Mouse (Mus musculus) urinary bladder, postnatal 14 days (tissue): ENCODE results near the gene Mcu.
A peak's percentile ranks its signal among the peaks of the same experiment; 100 is the strongest.

Source experiments
- DNase-seq: peaks from one replicate; pipeline ENCODE4 v3.0.0; 2021; ENCODE audit warnings: low spot score

The Mcu gene

DNA sequence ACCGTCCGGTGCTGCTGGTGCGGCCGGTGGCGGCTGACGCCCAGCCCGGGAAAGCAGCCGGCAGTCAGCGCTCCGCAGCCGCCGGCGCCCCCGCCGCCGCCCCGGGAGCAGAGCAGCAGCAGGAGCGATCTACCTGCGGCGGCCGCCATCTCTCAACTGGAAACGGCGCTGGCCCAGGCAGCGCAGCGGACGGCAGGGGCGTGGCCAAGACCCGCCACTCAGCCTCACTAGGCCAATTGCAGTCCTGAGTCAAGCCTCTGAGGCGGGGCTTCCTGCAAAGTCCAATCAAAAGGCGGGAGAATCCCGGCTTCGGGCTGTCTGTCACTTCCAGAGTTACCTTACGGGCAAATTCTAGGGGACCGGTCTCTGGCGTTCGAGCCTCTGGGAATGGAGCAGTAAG, at the start of gene Mcu:
TSS of gene Mcu (minus strand) at position 171 of the 400 bp plus-strand sequence.
- DNase-seq = peak; percentile 96

DNA sequence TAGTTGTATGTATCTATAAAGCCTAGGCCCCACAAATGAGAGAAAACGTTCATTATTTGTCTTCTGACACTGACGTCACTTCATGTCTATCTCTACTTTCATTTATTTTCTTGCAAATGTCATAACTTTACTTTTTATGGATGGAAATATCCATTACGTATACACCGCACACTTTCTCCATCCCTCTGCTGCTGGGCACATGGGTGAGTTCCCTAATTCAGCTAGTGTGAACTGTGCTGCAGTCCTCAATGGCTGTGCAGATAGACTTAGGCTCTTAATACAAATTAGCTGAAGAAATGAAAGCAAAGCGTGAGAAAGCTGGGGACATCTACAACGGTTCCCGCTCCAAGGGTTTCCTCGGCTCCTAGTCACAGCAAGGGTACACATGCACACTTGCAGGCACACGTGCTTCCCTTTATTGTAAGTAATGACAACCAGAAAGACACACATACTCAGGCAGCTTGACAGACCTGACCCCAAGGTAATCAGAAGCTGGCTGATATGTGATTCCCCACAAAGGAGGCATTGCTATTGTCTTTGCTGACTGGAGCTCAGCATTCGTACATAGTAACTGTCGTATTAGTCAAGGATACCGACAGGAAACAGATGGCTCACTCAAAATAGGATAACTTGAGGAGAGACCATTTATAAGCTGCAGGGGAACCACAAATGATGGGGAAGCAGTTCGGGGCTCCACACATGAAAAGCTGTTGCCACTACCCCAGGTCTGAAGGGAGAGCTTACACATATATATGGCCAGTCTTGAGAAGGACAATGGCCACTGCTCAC, 49.2 kb upstream of the Mcu start:
- no peak for DNase-seq

DNA sequence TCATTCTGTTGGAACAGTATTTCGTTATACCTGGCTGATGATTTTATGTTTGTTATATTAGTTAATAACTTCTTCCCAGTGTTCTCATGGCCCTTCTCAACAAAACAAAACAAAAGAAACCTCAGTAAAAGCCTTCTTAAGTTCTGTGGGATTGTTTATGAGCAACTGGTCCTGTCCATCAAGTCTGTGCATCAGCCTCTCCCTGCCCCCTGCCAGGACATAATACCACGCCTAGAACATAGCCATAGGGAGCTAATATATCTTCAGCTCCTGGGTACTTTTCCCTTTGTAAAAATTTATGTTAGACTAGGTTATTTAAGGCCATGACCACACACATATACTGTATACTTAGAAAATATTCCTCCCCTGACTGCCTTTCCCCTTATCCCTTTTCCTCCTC, 48.3 kb upstream of the Mcu start:
- no peak for DNase-seq

DNA sequence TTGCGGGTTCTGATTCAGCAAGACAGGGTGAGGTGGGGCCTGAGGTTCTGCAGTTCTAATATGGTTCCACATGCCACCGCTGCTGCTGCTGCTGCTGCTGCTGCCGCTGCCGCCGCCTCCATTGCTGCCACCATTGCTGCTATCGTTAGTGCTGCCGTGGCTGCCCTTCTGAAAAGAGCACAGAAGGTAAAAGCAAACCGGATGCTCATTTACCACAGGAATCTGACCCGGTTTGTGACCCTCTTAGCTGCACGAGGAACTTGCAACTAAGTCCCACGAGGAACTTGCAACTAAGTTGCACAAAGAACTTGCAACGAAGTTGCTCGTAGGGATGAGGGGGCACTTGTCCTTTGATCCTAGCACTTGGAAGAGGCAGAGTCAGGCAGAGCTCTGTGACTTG, 40.3 kb upstream of the Mcu start:
- DNase-seq = no peak

DNA sequence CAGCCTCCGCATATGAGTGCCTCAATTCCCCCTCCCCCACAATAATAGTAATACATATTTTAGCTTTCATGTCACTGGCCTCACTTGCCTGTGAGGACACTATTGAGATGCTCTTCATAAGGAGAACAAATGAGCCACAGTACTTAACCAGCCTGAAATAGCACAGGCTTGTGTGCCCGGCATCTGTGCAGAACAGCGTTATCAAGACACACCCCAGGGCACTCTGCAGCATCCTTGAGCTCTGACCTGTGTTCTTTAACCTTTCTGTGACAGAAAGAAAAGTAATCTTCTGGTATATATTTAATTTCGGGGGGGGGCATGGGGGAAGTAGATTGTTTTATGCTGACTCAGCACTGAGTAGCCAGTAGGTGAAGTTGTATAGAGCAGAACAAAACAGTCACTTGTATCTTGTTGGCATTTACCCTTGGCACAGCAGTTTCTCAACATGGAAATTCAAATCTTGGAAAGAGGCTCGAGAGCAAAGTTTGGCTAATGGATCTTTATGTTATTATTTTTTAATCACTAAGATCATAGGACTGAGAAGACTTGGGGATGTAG, 30.4 kb upstream of the Mcu start:
- no peak for DNase-seq

DNA sequence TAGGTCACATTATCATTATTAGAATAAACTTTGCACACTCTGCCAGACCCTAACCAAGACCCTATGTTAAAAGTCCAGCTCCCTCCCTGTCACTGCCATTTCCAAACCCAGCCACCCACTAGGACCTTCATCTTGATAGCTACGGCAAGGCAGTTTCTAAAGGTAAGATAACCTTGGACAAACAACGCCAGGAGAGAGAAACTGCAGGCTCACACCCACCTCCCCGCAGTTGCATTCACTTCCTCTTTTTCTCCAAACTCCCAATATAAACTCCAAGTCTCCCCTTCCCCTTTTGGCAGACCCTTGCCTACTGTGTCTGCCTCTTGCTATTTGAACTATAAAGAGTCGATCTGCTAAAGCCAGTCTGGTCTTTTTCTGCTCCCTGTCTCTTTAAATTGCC, 28.7 kb upstream of the Mcu start:
- no peak for DNase-seq

DNA sequence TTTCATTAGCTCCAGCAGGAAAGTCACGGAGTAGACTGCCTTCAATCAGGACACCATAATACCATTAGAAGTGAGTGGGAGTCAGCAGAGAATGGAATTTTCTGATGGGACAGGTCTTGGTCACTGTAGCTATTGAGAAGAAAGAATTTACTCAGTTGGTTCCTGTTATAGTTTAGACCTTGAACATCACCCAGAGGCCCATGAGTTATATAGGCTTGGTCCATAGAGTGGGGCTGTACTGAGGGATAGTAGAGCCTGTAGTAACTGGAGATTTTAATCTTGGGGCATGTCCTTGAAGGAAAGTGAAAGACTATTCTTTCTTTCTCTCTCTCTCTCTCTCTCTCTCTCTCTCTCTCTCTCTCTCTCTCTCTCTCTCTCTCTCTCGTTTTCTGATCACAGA, 28.2 kb upstream of the Mcu start:
- DNase-seq = no peak

DNA sequence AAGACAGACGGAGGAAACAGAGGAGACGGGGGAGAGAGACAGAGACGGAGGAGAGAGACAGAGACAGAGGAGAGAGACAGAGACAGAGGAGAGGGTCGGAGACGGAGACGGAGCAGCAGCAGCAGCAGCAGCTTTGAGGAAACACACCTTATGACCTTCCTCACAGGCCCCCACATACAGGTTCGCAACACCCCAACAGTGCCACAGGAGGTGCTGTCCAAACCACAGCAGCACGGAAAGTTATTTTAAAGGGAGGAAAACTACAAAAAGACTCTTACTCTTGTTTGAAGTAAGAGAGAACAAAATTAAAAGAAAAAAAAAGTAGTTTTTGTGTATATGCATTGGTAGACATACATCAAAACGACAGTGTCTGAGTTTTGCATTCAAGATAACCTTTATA, 27.2 kb upstream of the Mcu start:
- no peak for DNase-seq

DNA sequence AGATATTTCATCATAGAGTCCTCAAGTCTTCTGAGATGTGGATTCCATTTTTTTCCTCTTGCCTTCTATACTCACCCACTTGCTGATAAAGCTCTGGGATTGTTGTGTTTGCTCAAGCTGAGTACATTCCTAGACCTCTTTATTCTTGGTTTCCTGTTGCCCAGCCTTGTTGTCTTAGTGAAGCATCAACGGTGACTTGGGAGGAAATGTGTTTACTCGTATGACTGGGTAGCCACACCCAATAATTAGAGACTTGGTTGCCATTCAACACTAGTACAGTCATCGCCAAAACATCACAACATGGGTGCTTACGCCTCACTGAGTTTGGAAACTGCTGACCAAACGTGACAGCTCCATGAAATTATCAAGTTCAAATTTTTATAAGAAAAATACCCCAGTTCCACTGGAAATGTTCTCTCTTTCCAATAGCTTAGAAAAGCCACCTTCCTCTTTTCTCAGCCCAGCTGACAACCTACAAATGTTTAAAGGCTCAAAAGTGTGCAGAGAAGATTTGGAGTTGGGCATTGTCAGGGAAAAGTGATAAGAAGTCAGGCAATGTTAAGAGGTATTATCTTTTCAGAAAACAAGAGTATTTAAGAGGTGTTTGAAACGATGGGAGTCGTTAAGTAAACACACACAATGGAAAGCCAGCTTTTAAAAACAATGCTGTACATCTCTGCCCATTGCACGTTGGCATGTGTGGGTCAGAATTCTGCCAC, 26.3 kb upstream of the Mcu start:
- peak; percentile 28 for DNase-seq

DNA sequence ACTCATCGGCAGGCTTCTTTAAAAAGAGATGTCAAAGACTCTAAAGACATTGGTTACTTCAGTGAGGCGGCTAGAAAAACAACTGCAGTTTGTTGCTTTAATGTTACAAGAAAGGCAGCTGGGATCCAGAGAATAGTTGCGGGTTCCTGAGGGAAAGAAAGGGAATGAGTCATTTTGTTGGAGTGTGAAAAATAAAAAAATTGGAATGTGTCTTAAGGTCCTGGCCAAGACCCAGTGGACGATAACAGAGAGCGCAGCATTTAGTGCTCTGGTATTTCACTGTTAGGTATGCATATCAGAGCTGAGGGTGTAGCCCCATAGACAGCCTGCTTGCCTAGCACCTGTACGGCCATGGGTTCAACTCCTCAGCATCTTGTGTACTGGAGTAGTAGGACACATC, 22.1 kb upstream of the Mcu start:
- DNase-seq = no peak

DNA sequence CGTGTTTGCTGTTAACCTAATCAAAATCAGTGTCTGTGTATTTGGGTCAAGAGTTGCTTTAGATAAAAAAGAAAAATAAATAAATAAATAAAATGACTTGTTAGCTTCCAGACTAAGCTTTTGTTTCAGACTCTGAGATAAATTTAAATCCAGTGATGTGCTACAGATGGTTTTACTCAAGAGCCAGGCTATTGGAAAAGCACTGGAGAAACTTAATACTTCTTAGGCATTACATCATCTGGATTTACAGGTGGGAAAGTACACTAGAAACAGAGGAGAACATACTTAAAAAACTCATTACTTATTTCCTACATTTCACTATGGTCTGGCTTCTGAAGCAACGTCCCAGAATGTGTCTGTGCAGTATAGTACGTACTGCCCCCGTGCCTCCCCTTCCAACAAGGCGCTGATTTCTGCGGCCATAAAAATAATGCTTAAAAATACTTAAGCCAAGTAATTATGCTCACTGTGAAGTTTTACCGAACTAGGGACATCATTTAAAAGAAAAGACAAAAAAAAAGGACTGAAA, 21.2 kb upstream of the Mcu start:
- no peak for DNase-seq

DNA sequence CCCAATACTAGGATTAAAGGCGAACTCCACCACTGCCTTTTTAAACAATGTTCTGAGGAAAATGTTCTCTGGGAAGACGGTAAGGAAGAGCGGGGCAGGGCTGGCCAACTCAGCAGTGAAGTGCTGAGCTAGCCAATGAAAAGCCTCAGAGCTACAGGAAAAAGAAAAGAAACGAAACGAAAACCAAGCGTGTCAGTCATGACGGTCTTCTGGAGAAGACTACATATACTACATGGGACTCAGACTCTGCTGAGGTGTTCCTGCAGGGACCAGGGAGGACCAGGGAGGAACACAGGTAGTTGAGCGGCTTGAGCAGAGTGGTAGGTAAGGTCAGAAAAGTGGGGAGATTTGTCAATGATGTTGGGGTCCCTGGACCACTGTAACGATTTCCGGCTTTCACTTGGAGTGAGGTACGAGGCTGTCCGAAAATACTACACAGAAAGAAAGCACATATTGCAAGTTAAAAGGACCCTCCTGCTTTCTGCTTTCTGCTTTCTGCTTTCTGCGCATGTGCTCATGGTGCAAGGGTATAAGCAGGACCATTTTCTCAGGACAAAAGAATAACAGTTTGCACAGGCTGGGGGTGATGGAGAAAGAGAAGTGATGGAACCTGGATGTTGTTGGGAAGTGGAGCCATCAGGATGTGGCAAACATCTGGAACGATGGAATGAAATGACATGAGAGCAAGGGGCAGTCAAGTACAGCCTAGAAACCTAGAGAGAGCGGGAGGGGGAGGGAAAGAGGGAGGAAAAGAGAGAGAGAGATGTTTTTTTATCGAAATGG, 20.4 kb upstream of the Mcu start:
- DNase-seq = no peak

DNA sequence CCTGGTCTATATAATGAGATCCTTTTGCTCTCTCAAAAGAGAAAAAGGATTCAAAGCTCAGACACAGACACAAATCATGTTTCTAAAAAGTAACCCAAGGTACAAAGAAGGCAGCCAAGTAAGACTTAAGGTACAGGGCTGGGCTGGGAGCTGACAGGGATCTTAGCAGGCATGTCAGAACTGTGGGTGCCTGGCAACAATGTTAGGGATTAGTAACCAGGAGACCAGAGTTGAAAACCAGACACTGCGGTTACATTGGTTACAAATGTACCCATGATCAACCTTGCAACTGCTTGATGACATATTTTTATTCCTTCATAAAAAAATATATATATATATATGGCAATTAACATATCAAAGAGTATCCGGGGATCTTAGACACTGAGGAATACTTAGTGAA, 19.6 kb upstream of the Mcu start:
- no peak for DNase-seq

DNA sequence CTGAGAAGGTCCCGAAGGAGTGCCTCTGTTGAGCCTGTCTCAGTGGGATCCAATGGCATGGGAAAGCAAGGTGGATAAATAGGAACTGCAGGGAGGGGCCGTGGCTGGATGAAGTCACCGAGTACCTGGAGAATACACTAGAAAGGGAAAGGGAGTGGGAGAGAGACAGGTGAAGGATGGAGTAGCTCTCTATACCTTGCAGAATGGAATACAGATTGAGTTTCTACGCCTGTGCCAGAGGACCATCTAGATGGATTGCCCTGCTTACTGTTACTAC, 13.0 kb upstream of the Mcu start:
- no peak for DNase-seq

DNA sequence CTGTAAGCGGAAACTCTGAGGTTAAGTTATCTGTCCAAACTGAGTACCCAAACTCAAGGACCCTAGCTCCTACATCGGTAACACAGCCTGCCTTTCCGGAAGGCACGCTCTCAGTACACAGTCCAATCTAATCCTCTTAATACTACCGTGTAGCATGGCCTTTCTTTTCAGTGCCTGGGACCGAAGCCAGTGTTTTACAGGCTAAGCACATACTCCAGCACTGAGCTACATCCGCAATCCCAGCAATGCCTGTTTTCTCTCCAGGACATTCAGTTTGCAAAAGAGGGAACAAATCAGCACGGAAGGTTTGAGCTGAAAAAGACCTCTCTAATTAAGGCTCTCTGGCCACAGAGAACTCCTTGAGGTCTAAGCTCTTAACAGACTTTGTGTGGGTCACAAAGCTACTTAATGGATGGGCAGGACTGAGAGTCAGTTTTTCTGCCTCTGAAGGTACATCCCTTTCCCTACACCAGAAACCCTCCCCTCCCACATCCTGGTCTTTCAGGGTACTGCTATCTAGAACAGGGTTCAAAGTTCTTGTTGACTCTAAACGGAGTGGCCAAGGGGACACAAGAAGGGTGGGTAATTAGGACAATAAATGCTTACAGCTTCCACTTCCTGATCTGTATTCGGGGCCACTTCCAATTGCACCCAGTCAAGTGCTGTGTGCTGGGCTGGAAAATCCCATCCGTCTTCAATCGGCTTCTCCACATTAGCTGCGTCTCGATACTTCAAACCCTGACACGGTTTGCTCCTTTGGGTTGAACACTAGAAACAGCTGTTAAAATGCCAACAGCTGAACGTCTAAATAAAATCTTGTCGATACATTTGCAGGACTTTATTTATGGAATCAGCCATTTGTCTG, 12.4 kb upstream of the Mcu start:
- no peak for DNase-seq

DNA sequence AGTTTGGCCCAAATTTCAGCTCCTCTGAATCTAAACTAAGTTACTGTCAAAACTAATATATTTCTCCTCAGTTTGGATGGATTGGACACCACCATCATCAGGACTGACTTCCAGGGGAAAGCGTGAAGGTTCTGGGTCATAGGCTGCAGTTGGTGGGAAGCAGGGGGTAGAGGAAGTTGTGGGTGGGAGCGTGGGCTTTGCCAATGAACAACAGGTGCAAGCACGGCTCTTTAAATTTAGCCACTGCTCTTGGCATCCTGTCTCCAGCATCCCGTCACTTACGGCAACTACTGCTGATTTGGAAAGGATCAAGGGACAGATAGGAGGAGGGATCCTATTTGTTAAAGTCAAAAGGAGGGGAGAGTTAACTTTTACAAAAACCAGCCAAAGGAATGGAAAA, 7.0 kb upstream of the Mcu start:
- DNase-seq = no peak

DNA sequence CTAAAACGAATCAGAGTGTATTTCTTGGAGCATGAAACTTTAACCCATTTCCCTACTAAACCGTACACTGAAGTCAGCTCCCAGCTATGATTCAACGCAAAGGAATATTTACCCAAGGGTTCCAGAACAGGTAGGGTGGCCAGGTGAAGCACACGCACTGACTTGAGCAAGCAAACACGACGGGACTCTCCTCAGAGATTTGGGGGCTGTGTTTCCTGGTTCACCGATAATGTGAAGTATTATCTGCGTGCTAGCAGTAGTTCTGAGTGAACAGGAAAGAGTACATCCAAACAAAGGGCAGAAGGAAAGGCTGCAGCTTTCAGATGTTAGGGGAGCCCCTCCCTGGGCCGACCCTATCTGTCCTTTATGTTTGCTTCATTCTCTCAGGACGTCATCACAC, 4.9 kb upstream of the Mcu start:
- peak; percentile 56 for DNase-seq

DNA sequence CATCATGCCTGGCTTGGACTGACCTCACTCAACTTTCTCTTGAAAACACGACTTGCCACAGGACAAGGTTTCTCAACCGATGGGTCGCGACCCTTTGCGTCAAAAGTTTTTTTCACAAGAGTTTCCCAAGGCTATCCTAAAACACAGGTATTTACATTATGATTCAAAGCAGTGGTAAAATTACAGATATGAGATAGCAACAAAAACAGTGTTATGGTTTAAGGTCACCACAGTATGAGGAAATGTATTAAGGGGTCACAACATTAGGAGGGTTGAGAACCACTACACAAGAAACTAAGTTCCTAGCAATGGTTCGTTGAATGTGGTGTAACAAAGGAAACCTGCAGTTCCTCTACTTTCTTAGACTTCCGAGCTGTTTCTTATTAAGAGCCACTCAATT, 1.3 kb upstream of the Mcu start:
- no peak for DNase-seq

DNA sequence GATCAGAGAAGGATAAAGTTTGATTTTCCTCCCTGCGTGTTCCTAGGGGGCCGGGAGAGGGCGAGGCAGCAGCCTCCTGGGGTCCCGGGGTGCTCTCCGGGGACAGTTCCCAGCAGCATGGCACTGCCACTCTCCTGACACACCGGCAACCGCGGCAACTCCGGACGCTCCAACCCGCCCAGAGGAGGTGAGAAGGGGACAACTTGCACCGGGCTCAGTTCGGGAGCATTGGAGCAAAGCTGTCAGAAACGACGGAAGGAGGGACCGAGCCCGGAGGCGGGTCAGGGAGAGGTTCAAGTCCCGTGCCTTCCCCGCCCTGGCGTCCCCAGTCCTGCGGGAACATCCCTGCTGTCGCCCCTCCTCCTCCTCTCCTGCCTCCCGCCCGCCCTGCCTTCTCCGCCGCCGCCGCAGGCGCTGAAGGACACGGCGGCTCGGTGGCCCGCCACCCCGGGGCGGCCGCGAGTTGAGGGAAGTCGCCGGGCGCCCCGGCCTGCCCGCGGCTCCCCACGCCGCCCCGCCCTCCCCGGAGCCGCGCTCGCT, 441 bp downstream of the Mcu start, which contains the start of gene Gm10322:
TSS of gene Gm10322 (plus strand) at position 83 of the 540 bp plus-strand sequence.
- peak; percentile 76 for DNase-seq

DNA sequence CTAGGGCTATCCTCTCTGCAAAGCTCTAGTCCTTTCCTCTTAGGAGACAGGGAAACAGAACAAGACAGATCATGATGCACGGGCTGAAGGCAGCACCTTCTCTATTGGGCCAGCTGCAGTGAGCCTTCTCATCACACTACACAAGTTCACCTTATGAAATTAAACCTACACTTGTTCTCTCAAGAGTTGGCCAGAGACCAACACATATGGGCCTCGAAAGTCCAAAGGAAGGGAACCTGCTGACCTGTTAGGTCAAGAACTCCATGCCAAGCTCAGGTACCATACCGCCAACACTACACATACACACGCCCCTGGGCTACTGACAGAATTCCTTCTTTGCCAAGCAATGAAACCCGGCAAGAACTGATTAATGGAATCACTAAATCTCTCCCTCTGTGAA, 1.1 kb downstream of the Mcu start:
- DNase-seq = no peak

DNA sequence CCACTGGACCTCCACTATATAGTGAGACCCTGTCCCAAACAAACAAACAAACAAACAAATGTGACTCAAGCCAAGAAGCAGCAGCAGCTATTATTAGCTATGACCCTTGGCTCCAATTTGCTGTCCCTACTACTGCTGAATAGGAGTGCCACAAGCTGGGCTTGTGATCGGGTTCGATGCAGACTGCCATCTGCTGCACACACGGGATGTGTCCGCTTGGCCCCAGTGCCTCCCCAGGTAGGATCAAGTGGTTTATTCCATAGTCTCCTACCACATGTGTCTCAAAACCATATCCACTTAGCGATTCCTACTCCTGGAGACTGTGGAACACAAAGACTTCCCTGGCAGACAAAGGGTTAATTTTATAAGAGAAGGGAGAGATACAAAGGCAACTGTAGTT, 2.4 kb downstream of the Mcu start:
- no peak for DNase-seq
